Mouse (Mus musculus): ENCODE measurements around the gene Tec. TPM values are rescaled to one million over a fixed set of nuclear protein-coding genes. Genes with fewer than 3 reads are reported as not detected.

Tec gene
- polyA plus RNA-seq, 1 experiment from 2014 or later: 3.4 TPM

- H3K9me3 ChIP-seq: no peaks in the 10 kb centered on the region
- 91% methylated on average over 4 of the region's 4 CpGs for WGBS
- ATAC-seq (ENCODE audit: insufficient number of reproducible peaks, insufficient read depth, low FRiP score, low TSS enrichment, low read depth): no peak
- H3K4me3 ChIP-seq (replicated peaks): no peak overlapping the region
- H3K27me3 ChIP-seq: no peaks in the 10 kb centered on the region
- no peaks in the 10 kb centered on the region for H3K36me3 ChIP-seq
- H3K9ac ChIP-seq (replicated peaks): no peak overlapping the region
- no peak overlapping the region for H3K27ac ChIP-seq
- H3K4me2 ChIP-seq: no peak overlapping the region
- 0 out of 2 replicates have a peak, but pooled peaks cover 3% of the 10 kb centered on the region for H3K4me1 ChIP-seq (replicated peaks)
These were observed 16.6 kb downstream of the Tec start for GRCm38 (mm10) chr5:72851674-72852098.

- Histone ChIP-seq H3K27me3 (no peaks in the 10 kb centered on the region), H3K9ac (replicated peaks) (no peak overlapping the region), H3K27ac (no peak overlapping the region), H3K4me1 (replicated peaks) (0 out of 2 replicates have a peak, but pooled peaks cover 6% of the 10 kb centered on the region), H3K36me3 (no peaks in the 10 kb centered on the region), H3K4me2 (no peak overlapping the region), H3K4me3 (replicated peaks) (no peak overlapping the region), H3K9me3 (no peaks in the 10 kb centered on the region)
- ATAC-seq (ENCODE audit: insufficient number of reproducible peaks, insufficient read depth, low FRiP score, low TSS enrichment, low read depth): no peak
- WGBS: 88% methylated on average over 12 of the region's 12 CpGs
These were observed 17.2 kb downstream of the Tec start for GRCm38 (mm10) chr5:72850926-72851673.

GRCm38 (mm10) chr5:72848889-72849435 is 19.3 kb downstream of the Tec start:
- H3K27me3 ChIP-seq: no peaks in the 10 kb centered on the region
- H3K36me3 ChIP-seq: no peaks in the 10 kb centered on the region
- WGBS: 80% methylated on average over 6 of the region's 6 CpGs
- H3K27ac ChIP-seq: no peak overlapping the region
- ATAC-seq (ENCODE audit: insufficient number of reproducible peaks, insufficient read depth, low FRiP score, low TSS enrichment, low read depth): no peak
- H3K4me2 ChIP-seq: no peak overlapping the region
- no peaks in the 10 kb centered on the region for H3K9me3 ChIP-seq
- no peak overlapping the region for H3K9ac ChIP-seq (replicated peaks)
- 0 out of 2 replicates have a peak, but pooled peaks cover 4% of the 10 kb centered on the region for H3K4me1 ChIP-seq (replicated peaks)
- H3K4me3 ChIP-seq (replicated peaks): no peak overlapping the region

GRCm38 (mm10) chr5:72846712-72847111 is 21.6 kb downstream of the Tec start:
- Histone ChIP-seq H3K36me3 (no peaks in the 10 kb centered on the region), H3K9me3 (no peaks in the 10 kb centered on the region), H3K9ac (replicated peaks) (no peak overlapping the region), H3K4me3 (replicated peaks) (no peak overlapping the region), H3K27me3 (no peaks in the 10 kb centered on the region), H3K4me1 (replicated peaks) (0 out of 2 replicates have a peak, but pooled peaks cover 4% of the 10 kb centered on the region), H3K4me2 (no peak overlapping the region), H3K27ac (no peak overlapping the region)
- no peak for ATAC-seq (ENCODE audit: insufficient number of reproducible peaks, insufficient read depth, low FRiP score, low TSS enrichment, low read depth)
- 41% methylated on average over 2 of the region's 4 CpGs for WGBS

- H3K4me2 ChIP-seq: no peak overlapping the region
- 69% methylated on average over 9 of the region's 9 CpGs for WGBS
- ATAC-seq (ENCODE audit: insufficient number of reproducible peaks, insufficient read depth, low FRiP score, low TSS enrichment, low read depth): no peak
These were observed 22.2 kb downstream of the Tec start for GRCm38 (mm10) chr5:72845928-72846630.

GRCm38 (mm10) chr5:72844776-72845495 is 23.3 kb downstream of the Tec start:
- Histone ChIP-seq H3K9me3 (peaks cover 7% of the 10 kb centered on the region; the same call in 1 of the 2 replicates), H3K4me2 (no peak overlapping the region), H3K27me3 (no peaks in the 10 kb centered on the region), H3K36me3 (no peaks in the 10 kb centered on the region), H3K4me1 (replicated peaks) (0 out of 2 replicates have a peak, but pooled peaks cover 4% of the 10 kb centered on the region), H3K27ac (no peak overlapping the region), H3K4me3 (replicated peaks) (no peak overlapping the region), H3K9ac (replicated peaks) (no peak overlapping the region)
- 78% methylated on average over 7 of the region's 7 CpGs for WGBS
- ATAC-seq (ENCODE audit: insufficient number of reproducible peaks, insufficient read depth, low FRiP score, low TSS enrichment, low read depth): no peak

More at GRCm38 (mm10) chr5:72845928-72846630, 22.2 kb downstream of the Tec start:
- Histone ChIP-seq H3K9ac (replicated peaks) (no peak overlapping the region), H3K4me3 (replicated peaks) (no peak overlapping the region), H3K27me3 (no peaks in the 10 kb centered on the region), H3K4me1 (replicated peaks) (0 out of 2 replicates have a peak, but pooled peaks cover 4% of the 10 kb centered on the region), H3K9me3 (0 out of 2 replicates have a peak, but pooled peaks cover 2% of the 10 kb centered on the region), H3K27ac (no peak overlapping the region), H3K36me3 (no peaks in the 10 kb centered on the region)

- WGBS: 8% methylated on average over 2 of the region's 2 CpGs
These were observed 24.0 kb downstream of the Tec start for GRCm38 (mm10) chr5:72844294-72844693.

GRCm38 (mm10) chr5:72839655-72840054 is 28.6 kb downstream of the Tec start:
- 87% methylated on average over 3 of the region's 3 CpGs for WGBS
- no peak overlapping the region for H3K9ac ChIP-seq (replicated peaks)
- no peak overlapping the region for H3K4me2 ChIP-seq

More at GRCm38 (mm10) chr5:72844294-72844693, 24.0 kb downstream of the Tec start:
- no peak overlapping the region for H3K4me2 ChIP-seq
- H3K9me3 ChIP-seq: peaks cover 7% of the 10 kb centered on the region; the same call in 1 of the 2 replicates
- H3K4me1 ChIP-seq (replicated peaks): 0 out of 2 replicates have a peak, but pooled peaks cover 4% of the 10 kb centered on the region
- H3K36me3 ChIP-seq: no peaks in the 10 kb centered on the region
- H3K9ac ChIP-seq (replicated peaks): no peak overlapping the region
- no peak overlapping the region for H3K27ac ChIP-seq
- no peak for ATAC-seq (ENCODE audit: insufficient number of reproducible peaks, insufficient read depth, low FRiP score, low TSS enrichment, low read depth)
- no peaks in the 10 kb centered on the region for H3K27me3 ChIP-seq
- H3K4me3 ChIP-seq (replicated peaks): no peak overlapping the region

GRCm38 (mm10) chr5:72838976-72839375 is 29.3 kb downstream of the Tec start:
- no peak for ATAC-seq (ENCODE audit: insufficient number of reproducible peaks, insufficient read depth, low FRiP score, low TSS enrichment, low read depth)
- 43% methylated on average over 2 of the region's 2 CpGs for WGBS
- Histone ChIP-seq H3K36me3 (no peaks in the 10 kb centered on the region), H3K27me3 (no peaks in the 10 kb centered on the region), H3K9me3 (peaks cover 7% of the 10 kb centered on the region; the same call in 1 of the 2 replicates), H3K9ac (replicated peaks) (no peak overlapping the region), H3K27ac (0 out of 2 replicates have a peak overlapping the region, but pooled peaks have one; percentile 12), H3K4me3 (replicated peaks) (no peak overlapping the region), H3K4me1 (replicated peaks) (no peaks in the 10 kb centered on the region), H3K4me2 (no peak overlapping the region)

More at GRCm38 (mm10) chr5:72839655-72840054, 28.6 kb downstream of the Tec start:
- no peaks in the 10 kb centered on the region for H3K4me1 ChIP-seq (replicated peaks)
- no peaks in the 10 kb centered on the region for H3K36me3 ChIP-seq
- H3K4me3 ChIP-seq (replicated peaks): no peak overlapping the region
- no peak overlapping the region for H3K27ac ChIP-seq
- peaks cover 7% of the 10 kb centered on the region; the same call in 1 of the 2 replicates for H3K9me3 ChIP-seq
- no peak for ATAC-seq (ENCODE audit: insufficient number of reproducible peaks, insufficient read depth, low FRiP score, low TSS enrichment, low read depth)
- H3K27me3 ChIP-seq: no peaks in the 10 kb centered on the region

- Histone ChIP-seq H3K9me3 (peaks cover under 1% of the 10 kb centered on the region; the same call in 1 of the 2 replicates), H3K4me3 (replicated peaks) (no peak overlapping the region), H3K9ac (replicated peaks) (no peak overlapping the region), H3K4me2 (no peak overlapping the region), H3K4me1 (replicated peaks) (no peaks in the 10 kb centered on the region), H3K27ac (no peak overlapping the region), H3K36me3 (no peaks in the 10 kb centered on the region), H3K27me3 (no peaks in the 10 kb centered on the region)
- 95% methylated on average over 3 of the region's 3 CpGs for WGBS
- ATAC-seq (ENCODE audit: insufficient number of reproducible peaks, insufficient read depth, low FRiP score, low TSS enrichment, low read depth): no peak
These were observed 32.6 kb downstream of the Tec start for GRCm38 (mm10) chr5:72835656-72836055.

Data from limb, embryonic 12.5 days (tissue).